Mouse (Mus musculus) myocyte (in vitro differentiated cells): Measurements from ENCODE around the gene Fgf8.

ENCODE experiments used
- CEBPB ChIP-seq: IDR thresholded peaks from 2 replicates; pipeline ENCODE4 v1.6.1; 2011; ENCODE audit warnings: mild to moderate bottlenecking, moderate library complexity; ENCODE audit not compliant: poor library complexity, insufficient read depth, severe bottlenecking
- E2F4 ChIP-seq: IDR thresholded peaks from one replicate; pipeline ENCODE4 v1.6.1; 2011; ENCODE audit warnings: mild to moderate bottlenecking, control low read depth, moderate library complexity; ENCODE audit not compliant: insufficient read depth
- MAX ChIP-seq: IDR thresholded peaks from one replicate; pipeline ENCODE4 v1.6.1; 2011; ENCODE audit warnings: low read depth, mild to moderate bottlenecking, control low read depth
- MYOD1 ChIP-seq, 3 experiments: IDR thresholded peaks; one replicate each; pipeline ENCODE4 v1.6.1; 2011; ENCODE audit warnings: control low read depth in 2 of 3, low read depth in 2 of 3, mild to moderate bottlenecking in 2 of 3, moderate library complexity in 1 of 3; ENCODE audit not compliant: insufficient read length in 2 of 3, control insufficient read depth in 1 of 3
- MYOG ChIP-seq, 3 experiments: IDR thresholded peaks; one replicate each; pipeline ENCODE4 v1.6.1; 2011; ENCODE audit warnings: control low read depth in 2 of 3, low read depth in 2 of 3, mild to moderate bottlenecking in 2 of 3; ENCODE audit not compliant: insufficient read length in 2 of 3, control insufficient read depth in 1 of 3, insufficient read depth in 1 of 3
- POLR2A ChIP-seq: IDR thresholded peaks from one replicate; pipeline ENCODE4 v1.6.1; 2011; ENCODE audit warnings: low read depth, mild to moderate bottlenecking, control low read depth, moderate library complexity; ENCODE audit not compliant: insufficient read length
- POLR2AphosphoS2 ChIP-seq: IDR thresholded peaks from one replicate; pipeline ENCODE4 v1.6.1; 2011; ENCODE audit warnings: low read depth, control low read depth; ENCODE audit not compliant: insufficient read length
- REST ChIP-seq: IDR thresholded peaks from one replicate; pipeline ENCODE4 v1.6.1; 2011; ENCODE audit warnings: mild to moderate bottlenecking, control low read depth, moderate library complexity; ENCODE audit not compliant: insufficient read depth, insufficient read length
- SRF ChIP-seq: IDR thresholded peaks from one replicate; pipeline ENCODE4 v1.6.1; 2011; ENCODE audit warnings: low read depth; ENCODE audit not compliant: control insufficient read depth, insufficient read length
- TCF12 ChIP-seq: IDR thresholded peaks from one replicate; pipeline ENCODE4 v1.6.1; 2011; ENCODE audit warnings: mild to moderate bottlenecking, control low read depth; ENCODE audit not compliant: poor library complexity, insufficient read depth, severe bottlenecking
- USF1 ChIP-seq: IDR thresholded peaks from one replicate; pipeline ENCODE4 v1.6.1; 2011; ENCODE audit warnings: low read depth, mild to moderate bottlenecking, control low read depth, moderate library complexity

GRCm38 (mm10) chr19:45771501-45771900 lies 28.8 kb upstream of the Fgf8 start:
- TF ChIP-seq POLR2A (no peak), MYOG (IDR thresholded peaks at IDR 0.05; ENCODE audit: control insufficient read depth in 1 of 3, insufficient read depth in 1 of 3, insufficient read length in 2 of 3, low read depth in 2 of 3) (no peak), TCF12 (no peak), REST (no peak), MAX (no peak), MYOD1 (IDR thresholded peaks at IDR 0.05; ENCODE audit: control insufficient read depth in 1 of 3, insufficient read length in 2 of 3, low read depth in 2 of 3) (no peak), POLR2AphosphoS2 (no peak), SRF (no peak), USF1 (no peak), E2F4 (no peak), CEBPB (no peak)
